Mouse (Mus musculus): Measurements from ENCODE around the gene Samd8.

- TF ChIP-seq POLR2A (IDR thresholded peaks at IDR 0.05; ENCODE audit: borderline replicate concordance, control insufficient read depth, low read depth, low read length), result no peak
- no peak for TF ChIP-seq CTCF (IDR thresholded peaks at IDR 0.05; ENCODE audit: control insufficient read depth, insufficient read depth, low read length)
Observed at GRCm38 (mm10) chr14:21705462-21705861, 44.9 kb upstream of the Samd8 start.

Data from bone marrow, adult 2 months (tissue).